Mouse (Mus musculus) heart, embryonic 12.5 days (tissue): Measurements from ENCODE around the gene Tmeff2. TPM values are rescaled to one million over a fixed set of nuclear protein-coding genes. Genes with fewer than 3 reads are reported as not detected.

ENCODE experiments used
- ATAC-seq: fragments of 200-750 bp; cut with Nextera tagmentation; 2 replicates; pipeline ENCODE4 v1.8.0; 2017; ENCODE audit warnings: moderate TSS enrichment, moderate library complexity; ENCODE audit not compliant: insufficient number of reproducible peaks, low FRiP score
- H3K27ac ChIP-seq: fragments of 300-500 bp; sonication (generic); 2 replicates; pipeline ENCODE4 v1.5.1; 2016; ENCODE audit warnings: mild to moderate bottlenecking, moderate library complexity; ENCODE audit not compliant: poor library complexity, severe bottlenecking
- H3K27me3 ChIP-seq: fragments of 300-500 bp; sonication (generic); replicated peaks from 2 replicates; pipeline ENCODE4 v1.6.1; 2016; ENCODE audit warnings: mild to moderate bottlenecking, moderate library complexity
- H3K36me3 ChIP-seq: fragments of 300-500 bp; sonication (generic); 2 replicates; pipeline ENCODE4 v1.6.1; 2016; ENCODE audit warnings: mild to moderate bottlenecking, moderate library complexity
- H3K4me1 ChIP-seq: fragments of 300-500 bp; sonication (generic); replicated peaks from 2 replicates; pipeline ENCODE4 v1.6.1; 2016; ENCODE audit warnings: mild to moderate bottlenecking
- H3K4me2 ChIP-seq: fragments of 300-500 bp; sonication (generic); 2 replicates; pipeline ENCODE4 v1.6.1; 2016; ENCODE audit warnings: mild to moderate bottlenecking, moderate library complexity
- H3K4me3 ChIP-seq: fragments of 300-500 bp; sonication (generic); 2 replicates; pipeline ENCODE4 v1.5.1; 2016; ENCODE audit warnings: mild to moderate bottlenecking
- H3K9ac ChIP-seq: fragments of 300-500 bp; sonication (generic); 2 replicates; pipeline ENCODE4 v1.6.1; 2016; ENCODE audit warnings: mild to moderate bottlenecking, moderate library complexity
- H3K9me3 ChIP-seq: fragments of 300-500 bp; sonication (generic); replicated peaks from 2 replicates; pipeline ENCODE4 v1.6.1; 2016; ENCODE audit warnings: mild to moderate bottlenecking, moderate library complexity
- WGBS: fragments of 180-500 bp; shearing (Covaris S2); methylation state at CpG from one replicate; pipeline ENCODE4 v1.1.7; 2016; 5-methylcytosine and 5-hydroxymethylcytosine counted together
- polyA plus RNA-seq: library from polyadenylated mRNA; unstranded; fragments of >200 nt; fragmentation: Nextera tagmentation; extraction: Ambion mirVana; gene quantifications from 2 replicates; pipeline ENCODE4 v1.2.1, GENCODE M21; 2016

Gene Tmeff2
- polyA plus RNA-seq, 1 experiment from 2014 or later = 1.3 TPM

DNA sequence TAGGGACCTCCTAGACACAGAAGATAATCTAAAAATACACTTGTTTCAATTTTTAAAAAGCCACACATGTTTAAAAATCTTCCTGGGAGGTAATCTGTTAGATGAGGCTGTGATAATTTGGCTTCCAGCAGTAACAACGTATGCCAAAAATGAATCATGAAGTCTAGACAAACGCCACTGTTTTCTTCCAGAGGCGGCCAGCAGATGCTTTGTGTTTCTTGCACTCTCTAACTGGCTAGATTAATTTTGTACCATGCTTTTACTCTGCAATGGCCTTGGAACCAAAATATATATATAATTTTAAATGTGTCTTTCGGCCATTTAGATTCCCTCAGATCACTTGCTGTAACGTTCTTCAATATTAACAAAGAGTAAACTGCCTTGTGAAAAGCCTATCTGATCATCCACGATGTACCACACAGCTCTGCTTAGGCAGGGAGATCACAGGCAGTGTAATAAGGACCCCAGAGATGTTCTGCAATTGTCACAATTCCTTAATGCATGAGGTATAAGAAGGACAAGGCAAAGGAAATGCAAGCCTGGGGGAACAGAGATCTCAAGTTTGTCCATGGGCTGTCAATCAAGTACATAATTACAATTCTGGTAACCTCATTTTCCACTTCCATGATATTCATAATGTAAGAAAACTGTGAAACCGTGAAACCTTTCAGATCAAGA lies 80.8 kb downstream of the Tmeff2 start:
- no peaks in the 10 kb centered on the region for H3K9me3 ChIP-seq
- 78% methylated on average over 7 of the region's 7 CpGs for WGBS
- H3K27ac ChIP-seq = no peak overlapping the region
- no peak overlapping the region for H3K4me2 ChIP-seq
- H3K4me3 ChIP-seq = no peak overlapping the region
- no peak for ATAC-seq
- H3K4me1 ChIP-seq = no peaks in the 10 kb centered on the region
- H3K36me3 ChIP-seq = no peaks in the 10 kb centered on the region
- H3K9ac ChIP-seq = no peak overlapping the region
- H3K27me3 ChIP-seq = no peaks in the 10 kb centered on the region

DNA sequence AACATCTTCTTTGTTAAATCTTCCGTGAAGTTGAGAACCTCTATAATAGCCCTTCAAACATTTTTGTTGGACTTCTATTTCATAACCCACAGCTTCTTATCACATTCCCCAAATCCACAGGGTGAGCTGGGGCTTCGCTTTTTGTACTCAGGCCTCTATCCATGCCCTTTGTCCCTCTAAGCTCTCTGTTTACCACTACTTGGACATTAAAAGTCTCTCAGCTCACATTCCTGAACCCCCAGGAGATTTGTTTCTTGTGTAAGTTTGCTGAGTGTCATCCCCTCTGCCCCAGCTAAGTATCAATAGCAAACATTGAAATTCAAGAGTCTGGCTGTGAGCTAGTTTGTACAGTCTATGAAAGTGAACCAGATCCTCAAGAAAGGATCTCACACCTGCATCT lies 90.2 kb downstream of the Tmeff2 start:
- no peaks in the 10 kb centered on the region for H3K36me3 ChIP-seq
- H3K4me1 ChIP-seq = no peaks in the 10 kb centered on the region
- H3K9me3 ChIP-seq = no peaks in the 10 kb centered on the region
- H3K27ac ChIP-seq = no peak overlapping the region
- H3K9ac ChIP-seq = no peak overlapping the region
- WGBS = 68% methylated on average over 2 of the region's 2 CpGs
- no peaks in the 10 kb centered on the region for H3K27me3 ChIP-seq
- no peak for ATAC-seq
- H3K4me3 ChIP-seq = no peak overlapping the region
- H3K4me2 ChIP-seq = no peak overlapping the region

DNA sequence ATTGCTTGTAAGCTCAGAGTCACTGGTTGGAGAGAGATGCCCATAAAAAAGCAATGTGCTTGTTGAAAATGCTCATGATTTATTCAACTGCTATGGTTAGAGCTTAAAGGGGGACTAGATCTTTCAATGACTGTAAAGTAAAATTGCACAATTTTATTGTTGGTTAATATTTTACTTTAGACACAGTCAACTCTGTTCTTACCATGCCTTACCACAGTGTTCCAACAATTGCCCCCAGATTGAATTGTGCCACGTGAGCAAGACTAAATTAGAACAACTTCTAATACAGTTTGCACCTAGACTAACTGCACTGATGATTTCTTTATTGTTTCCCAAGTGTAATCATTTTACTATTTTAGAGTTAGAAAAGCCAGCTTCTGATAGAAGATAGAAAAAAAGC lies 94.1 kb downstream of the Tmeff2 start:
- no peak overlapping the region for H3K27ac ChIP-seq
- no peaks in the 10 kb centered on the region for H3K27me3 ChIP-seq
- H3K4me2 ChIP-seq = no peak overlapping the region
- H3K4me1 ChIP-seq = no peaks in the 10 kb centered on the region
- ATAC-seq = no peak
- H3K4me3 ChIP-seq = no peak overlapping the region
- H3K36me3 ChIP-seq = no peaks in the 10 kb centered on the region
- 79% methylated on average over 1 of the region's 1 CpGs for WGBS
- H3K9ac ChIP-seq = no peak overlapping the region
- H3K9me3 ChIP-seq = no peaks in the 10 kb centered on the region

DNA sequence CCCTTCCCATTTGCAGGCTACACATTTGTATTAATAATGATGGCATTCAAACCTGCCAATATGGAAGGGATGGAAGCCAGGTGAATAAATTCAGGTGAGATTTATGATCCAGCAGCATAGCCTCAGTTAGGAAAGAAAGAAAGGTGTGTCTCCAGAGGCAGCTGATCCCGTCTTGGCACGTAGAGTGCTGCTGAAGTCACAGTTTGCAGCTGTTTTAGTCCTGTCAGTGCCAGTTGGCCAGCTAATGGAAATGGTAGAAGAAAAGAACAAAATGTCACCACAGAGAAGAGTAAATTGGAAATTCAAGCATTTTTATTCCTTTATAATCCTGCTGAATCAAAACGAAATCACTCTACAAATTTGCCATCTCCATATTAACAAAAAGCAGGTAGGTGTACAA lies 99.3 kb downstream of the Tmeff2 start:
- H3K36me3 ChIP-seq = no peaks in the 10 kb centered on the region
- no peaks in the 10 kb centered on the region for H3K4me1 ChIP-seq
- no peaks in the 10 kb centered on the region for H3K9me3 ChIP-seq
- H3K4me3 ChIP-seq = no peak overlapping the region
- no peak for ATAC-seq
- H3K4me2 ChIP-seq = no peak overlapping the region
- WGBS = 77% methylated on average over 3 of the region's 3 CpGs
- no peak overlapping the region for H3K9ac ChIP-seq
- H3K27me3 ChIP-seq = no peaks in the 10 kb centered on the region
- no peak overlapping the region for H3K27ac ChIP-seq

DNA sequence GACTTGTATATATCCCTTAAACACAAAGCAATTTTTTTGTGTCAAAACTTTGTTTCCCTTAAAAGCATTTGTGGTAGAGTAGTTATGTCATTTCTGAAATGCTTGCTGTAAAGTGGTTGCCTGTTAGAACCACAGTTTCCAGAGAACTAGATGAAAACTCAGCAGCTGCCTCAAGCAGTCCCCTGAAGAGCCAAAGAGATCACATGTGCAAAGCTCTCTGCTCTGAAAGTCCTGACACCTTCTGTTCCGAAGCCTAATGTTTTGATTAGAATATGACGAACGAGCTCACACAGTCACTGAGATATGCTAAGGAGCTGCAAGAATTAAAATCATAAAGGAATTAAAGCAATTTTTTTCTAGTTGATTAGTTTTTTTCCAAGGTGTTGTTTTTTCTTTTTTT lies 107.9 kb downstream of the Tmeff2 start:
- WGBS = 52% methylated on average over 3 of the region's 3 CpGs
- Histone ChIP-seq H3K4me3 (no peak overlapping the region), H3K4me2 (no peak overlapping the region), H3K27ac (no peak overlapping the region), H3K36me3 (no peaks in the 10 kb centered on the region), H3K4me1 (no peaks in the 10 kb centered on the region), H3K9ac (no peak overlapping the region), H3K9me3 (no peaks in the 10 kb centered on the region), H3K27me3 (no peaks in the 10 kb centered on the region)
- ATAC-seq = no peak

DNA sequence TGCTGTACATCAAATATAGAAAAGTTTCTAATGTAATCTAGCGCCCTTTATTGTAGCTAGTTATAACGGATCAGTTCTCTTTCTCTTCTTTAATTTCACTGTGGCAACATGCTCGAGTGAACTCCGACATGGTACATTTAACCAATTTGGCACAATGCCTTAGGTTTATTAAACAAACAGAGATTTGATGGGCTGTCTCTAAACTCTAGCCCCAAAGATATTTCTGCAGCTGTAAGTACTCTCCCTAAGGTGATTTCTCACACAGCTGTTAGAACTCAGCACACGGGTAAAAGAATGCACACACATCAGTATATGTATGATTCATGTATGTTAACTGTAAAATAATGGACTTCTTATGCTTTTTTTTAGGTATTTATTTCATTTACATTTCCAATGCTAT lies 139.8 kb downstream of the Tmeff2 start:
- Histone ChIP-seq H3K27ac (no peak overlapping the region), H3K4me3 (no peak overlapping the region), H3K4me1 (no peaks in the 10 kb centered on the region), H3K9ac (no peak overlapping the region), H3K4me2 (no peak overlapping the region), H3K36me3 (no peaks in the 10 kb centered on the region), H3K9me3 (no peaks in the 10 kb centered on the region), H3K27me3 (no peaks in the 10 kb centered on the region)
- 82% methylated on average over 5 of the region's 5 CpGs for WGBS
- ATAC-seq = no peak

DNA sequence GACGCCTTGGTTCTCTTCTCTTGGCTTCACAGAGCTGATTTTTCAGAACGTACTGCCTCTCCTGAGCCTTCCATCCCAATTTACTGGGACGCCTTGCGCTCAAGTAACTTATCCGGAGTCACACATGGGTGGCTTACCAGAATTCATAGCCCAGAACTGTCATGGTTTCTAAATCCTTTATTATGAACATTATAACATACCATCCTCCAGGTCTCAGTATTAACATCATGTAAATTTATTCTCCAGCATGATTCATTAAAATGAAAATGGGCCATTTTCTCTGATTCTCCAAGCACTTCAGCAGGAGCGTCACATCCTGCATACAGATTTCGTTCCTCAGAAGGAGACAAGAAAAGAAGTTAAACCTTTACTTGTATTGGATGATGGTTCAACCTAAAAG lies 144.4 kb downstream of the Tmeff2 start:
- no peak overlapping the region for H3K4me3 ChIP-seq
- 79% methylated on average over 7 of the region's 7 CpGs for WGBS
- no peak overlapping the region for H3K4me2 ChIP-seq
- H3K9me3 ChIP-seq = no peaks in the 10 kb centered on the region
- H3K27ac ChIP-seq = no peak overlapping the region
- H3K9ac ChIP-seq = no peak overlapping the region
- H3K27me3 ChIP-seq = no peaks in the 10 kb centered on the region
- H3K4me1 ChIP-seq = no peaks in the 10 kb centered on the region
- H3K36me3 ChIP-seq = no peaks in the 10 kb centered on the region
- no peak for ATAC-seq

DNA sequence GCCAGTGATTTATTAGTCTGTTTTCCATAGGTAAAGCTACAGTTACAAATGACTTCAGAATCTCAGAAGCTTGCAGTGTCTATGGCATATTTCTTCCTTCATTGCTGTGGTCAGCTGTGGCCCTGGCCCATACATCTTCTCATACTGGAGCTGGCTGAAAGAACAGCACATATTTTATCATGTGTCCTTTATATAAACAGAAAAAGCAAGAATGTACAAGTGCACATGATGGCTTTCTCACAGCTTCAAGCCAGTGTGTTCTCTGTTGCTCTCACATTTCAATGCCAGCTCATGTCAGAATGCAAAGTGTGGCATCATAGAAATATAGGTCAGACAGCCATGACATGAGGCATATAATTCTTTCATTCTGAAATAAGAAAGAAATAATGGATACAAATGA lies 164.1 kb downstream of the Tmeff2 start:
- no peak overlapping the region for H3K27ac ChIP-seq

DNA sequence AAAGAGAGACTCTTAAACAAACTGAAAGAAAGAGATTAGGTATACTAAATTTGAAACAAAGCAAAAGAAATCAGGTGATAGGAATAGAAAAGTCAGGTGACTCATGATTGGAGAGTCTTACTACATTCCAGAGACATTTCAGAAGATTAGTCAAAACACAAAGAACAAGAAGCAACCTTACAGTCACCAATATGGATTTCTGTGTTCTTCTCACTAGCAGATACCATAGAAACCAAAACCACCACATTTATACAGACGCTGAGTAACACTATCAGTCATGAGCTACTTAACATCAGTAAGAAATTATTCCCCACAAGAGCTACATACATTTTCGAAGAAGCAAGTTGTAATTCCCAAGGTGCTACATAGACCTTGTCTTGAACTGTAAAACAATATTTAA lies 165.2 kb downstream of the Tmeff2 start:
- Histone ChIP-seq H3K4me1 (0 out of 2 replicates have a peak, but pooled peaks cover 4% of the 10 kb centered on the region), H3K27me3 (no peaks in the 10 kb centered on the region), H3K4me3 (no peak overlapping the region), H3K27ac (no peak overlapping the region), H3K9ac (no peak overlapping the region), H3K4me2 (no peak overlapping the region), H3K9me3 (no peaks in the 10 kb centered on the region), H3K36me3 (no peaks in the 10 kb centered on the region)
- ATAC-seq = no peak
- WGBS = 82% methylated on average over 2 of the region's 2 CpGs

More for the DNA sequence above, 164.1 kb downstream of the Tmeff2 start:
- H3K9ac ChIP-seq = no peak overlapping the region
- H3K4me2 ChIP-seq = no peak overlapping the region
- no peak for ATAC-seq
- H3K36me3 ChIP-seq = no peaks in the 10 kb centered on the region
- H3K9me3 ChIP-seq = no peaks in the 10 kb centered on the region
- H3K4me1 ChIP-seq = 0 out of 2 replicates have a peak, but pooled peaks cover 4% of the 10 kb centered on the region
- H3K27me3 ChIP-seq = no peaks in the 10 kb centered on the region
- H3K4me3 ChIP-seq = no peak overlapping the region

DNA sequence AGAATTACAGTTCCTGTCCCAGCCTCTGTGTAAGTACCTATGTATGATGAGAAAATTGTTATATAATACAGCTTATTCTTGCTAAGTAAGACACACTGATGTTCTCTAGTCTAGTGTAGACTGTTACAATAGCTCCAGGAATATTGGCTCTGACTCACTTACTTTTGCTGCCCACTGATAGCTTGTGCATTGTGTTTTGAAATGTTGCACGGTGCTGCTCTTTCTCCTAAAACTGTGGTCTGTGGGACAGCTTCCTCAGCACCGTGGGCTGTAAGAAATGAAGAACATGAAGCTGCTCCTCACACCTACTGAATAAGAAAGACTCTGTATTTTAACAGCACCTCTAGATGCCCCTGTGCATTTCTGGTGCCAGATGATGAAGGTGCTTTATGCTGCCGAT lies 168.4 kb downstream of the Tmeff2 start:
- Histone ChIP-seq H3K4me1 (0 out of 2 replicates have a peak, but pooled peaks cover 4% of the 10 kb centered on the region), H3K9ac (no peak overlapping the region), H3K4me3 (no peak overlapping the region), H3K36me3 (no peaks in the 10 kb centered on the region), H3K9me3 (no peaks in the 10 kb centered on the region), H3K27me3 (no peaks in the 10 kb centered on the region), H3K27ac (no peak overlapping the region), H3K4me2 (no peak overlapping the region)
- WGBS = 75% methylated on average over 3 of the region's 3 CpGs
- no peak for ATAC-seq

DNA sequence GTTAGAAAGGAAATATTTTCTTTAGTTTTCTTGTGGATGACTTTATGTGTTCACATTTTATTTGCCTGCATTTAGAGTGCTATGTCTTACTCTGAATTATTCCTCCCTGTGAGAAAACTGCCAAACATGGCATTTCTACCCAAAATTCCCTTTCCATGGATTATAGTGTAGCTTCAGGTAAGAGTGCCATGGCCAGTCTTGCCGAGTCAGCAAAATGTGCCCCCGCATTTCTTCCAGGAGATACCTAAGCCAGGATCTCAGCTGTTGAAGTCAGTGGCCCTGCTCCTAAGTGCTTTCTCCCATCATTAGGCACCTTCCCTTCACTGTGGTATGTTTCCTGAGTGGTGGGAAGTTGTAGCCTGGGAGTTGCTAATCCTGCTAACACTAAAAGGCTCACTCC lies 168.8 kb downstream of the Tmeff2 start:
- ATAC-seq = no peak
- Histone ChIP-seq H3K4me1 (0 out of 2 replicates have a peak, but pooled peaks cover 4% of the 10 kb centered on the region), H3K4me3 (no peak overlapping the region), H3K27ac (no peak overlapping the region), H3K27me3 (no peaks in the 10 kb centered on the region), H3K36me3 (no peaks in the 10 kb centered on the region), H3K9ac (no peak overlapping the region), H3K4me2 (no peak overlapping the region), H3K9me3 (no peaks in the 10 kb centered on the region)
- 58% methylated on average over 2 of the region's 2 CpGs for WGBS

DNA sequence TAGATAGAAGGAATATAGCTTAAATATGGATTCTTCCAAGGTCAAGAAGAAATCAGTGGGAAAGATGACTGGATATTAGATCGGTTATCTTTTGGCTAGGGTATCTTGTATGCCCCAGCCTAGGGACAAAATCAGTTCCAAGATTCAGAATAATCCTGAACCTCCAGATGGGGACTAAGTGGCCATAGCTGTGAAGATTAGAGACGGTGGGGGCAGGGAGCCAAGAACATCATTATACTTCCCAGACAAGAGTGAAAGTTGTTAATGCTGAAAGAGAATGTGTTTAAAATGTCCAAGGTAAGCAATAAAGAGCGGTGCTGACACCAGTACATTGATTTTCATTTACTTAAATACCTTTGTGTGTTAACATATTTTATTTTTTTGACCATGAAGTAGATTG lies 173.6 kb downstream of the Tmeff2 start:
- no peak overlapping the region for H3K4me3 ChIP-seq
- no peak overlapping the region for H3K4me2 ChIP-seq
- no peak for ATAC-seq
- H3K4me1 ChIP-seq = no peaks in the 10 kb centered on the region
- H3K27me3 ChIP-seq = no peaks in the 10 kb centered on the region
- no peak overlapping the region for H3K27ac ChIP-seq
- WGBS = 83% methylated on average over 3 of the region's 3 CpGs
- H3K9me3 ChIP-seq = no peaks in the 10 kb centered on the region
- no peaks in the 10 kb centered on the region for H3K36me3 ChIP-seq
- no peak overlapping the region for H3K9ac ChIP-seq
